Mouse (Mus musculus): ENCODE measurements around the gene Mtmr10. TPM values are rescaled to one million over a fixed set of nuclear protein-coding genes. Genes with fewer than 3 reads are reported as not detected.

Gene Mtmr10
- 10 to 100 TPM in 1 of 2 experiments, 1 to 10 TPM in 1; 9.0 to 10.6 TPM for total RNA-seq (2023)

DNA sequence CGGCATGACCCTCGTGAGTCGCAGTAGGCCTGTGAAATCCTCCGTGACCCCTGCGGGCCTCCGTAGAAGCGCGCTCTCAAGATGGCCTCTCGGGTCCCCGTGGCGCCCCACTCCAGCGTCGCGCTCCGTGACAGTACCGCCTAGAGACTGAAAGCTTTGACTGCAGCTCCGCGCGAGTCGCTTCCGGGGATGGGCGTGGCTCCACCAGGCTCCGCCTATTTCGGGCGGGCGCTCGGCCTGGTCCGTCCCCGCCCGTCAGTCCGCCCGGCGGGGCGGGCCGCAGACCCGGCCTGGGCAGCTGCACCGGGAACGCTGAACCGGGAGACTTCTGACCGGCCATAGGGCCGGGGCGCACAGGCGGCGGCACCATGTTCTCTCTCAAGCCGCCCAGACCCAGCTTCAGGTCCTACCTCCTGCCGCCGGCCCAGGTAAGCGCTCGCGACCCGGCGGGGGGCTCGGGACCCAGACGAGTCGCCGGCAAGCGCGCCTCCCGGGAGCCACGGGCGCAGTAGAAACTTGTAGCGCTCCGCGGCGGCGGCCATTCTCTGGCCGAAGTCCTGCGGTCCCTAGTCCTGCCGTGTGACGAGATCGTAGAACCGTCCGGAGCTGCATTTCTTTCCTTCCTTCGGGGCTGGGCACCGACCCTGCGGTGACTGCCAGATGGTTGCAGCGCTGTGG lies at the start of gene Mtmr10:
Mtmr10 (plus strand) TSS at position 240 of the 678 bp plus-strand sequence.

DNA sequence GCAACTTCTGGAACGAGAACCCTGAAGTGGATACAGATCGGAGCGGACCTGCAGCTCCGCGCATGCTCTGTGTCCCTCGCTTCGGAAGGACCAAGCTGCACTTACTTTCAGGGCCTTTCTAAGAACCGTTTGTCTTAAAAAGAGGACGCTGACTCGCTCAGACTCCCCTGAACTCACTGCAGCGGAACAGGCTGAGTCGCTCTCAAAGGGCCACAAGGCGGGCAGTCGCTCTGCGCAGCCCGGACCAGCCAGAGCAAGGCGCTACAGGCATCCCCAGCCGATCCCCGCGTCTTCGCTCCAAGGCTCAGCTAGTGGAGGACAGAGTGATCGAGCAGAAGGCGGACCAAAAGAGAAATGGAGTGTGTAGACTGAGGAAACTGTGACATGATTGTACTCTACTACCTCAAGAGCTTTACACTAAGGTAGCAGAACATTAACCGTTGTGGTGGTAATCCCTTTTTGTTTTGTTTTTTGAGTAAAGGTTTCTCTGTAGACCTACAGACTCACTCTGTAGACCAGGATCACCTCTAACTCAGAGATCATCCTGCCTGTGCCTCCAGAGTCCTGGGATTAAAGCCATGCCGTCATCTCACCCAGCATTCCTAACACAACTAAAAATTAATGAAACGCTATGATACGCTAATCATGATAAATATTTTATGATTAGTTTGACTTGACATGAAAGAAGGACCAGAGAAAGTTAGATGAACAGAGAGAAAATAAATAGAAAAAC lies 86.5 kb downstream of the Mtmr10 start, which contains the start of gene Fan1:
Fan1 (minus strand) TSS at position 266 of the 733 bp plus-strand sequence.

Other genes with a start within 250 kb of the Mtmr10 start
- under 1 TPM in 1 of 2 experiments, not detected in 1; 0.49 TPM for gene Trpm1, start 133.8 kb upstream of the Mtmr10 start, total RNA-seq (2023)
- 10 to 100 TPM in 1 of 2 experiments, 1 to 10 TPM in 1; 9.4 to 12.4 TPM for gene Fan1, start 86.4 kb downstream of the Mtmr10 start, total RNA-seq (2023)
- 10 to 100 TPM; 50.2 to 59.7 TPM for gene Mphosph10, start 104.6 kb downstream of the Mtmr10 start, total RNA-seq (2023)
- 10 to 100 TPM in 1 of 2 experiments, 1 to 10 TPM in 1; 9.8 to 14.7 TPM for gene Mcee, start 105.0 kb downstream of the Mtmr10 start, total RNA-seq (2023)
- gene Apba2, start 214.1 kb downstream of the Mtmr10 start, total RNA-seq (2023), result not detected

All from B cell, adult 67 days (primary cell).